In the genomic region with DNA sequence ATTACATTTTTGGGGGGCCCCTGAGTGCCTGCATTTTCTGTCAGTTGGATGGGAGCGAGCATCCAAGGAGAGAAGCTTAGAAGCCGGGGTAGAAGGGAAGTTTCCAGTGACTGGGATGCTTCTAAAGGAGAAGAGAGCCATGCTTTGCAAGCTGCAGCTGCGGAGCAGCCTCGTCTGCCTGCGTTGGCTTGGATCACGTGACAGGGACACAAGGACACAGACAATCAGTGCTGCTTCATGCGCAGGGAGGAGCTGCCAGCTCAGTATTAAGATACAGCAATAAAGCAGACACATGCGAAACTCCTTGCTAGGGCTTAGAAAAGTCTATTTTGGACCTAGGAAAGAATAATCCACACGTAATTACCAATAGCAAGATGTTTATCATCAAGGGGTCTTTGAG, we compare ENCODE assay signal across 10 mouse cellular contexts.
A peak's percentile ranks its signal among the peaks of the same experiment; 100 is the strongest.
DNase-seq lines count a peak whose midpoint lies in the region; ATAC-seq and TF ChIP-seq lines count a peak whose summit lies in the region.
"Had no signal": no experiment of that assay in that cellular context is flagged by ENCODE, and none has a peak within 500 bp of the region (broad histone marks: within the 10 kb centered on the region; RNA-seq: fewer than 3 reads in every experiment).

No protein-coding gene starts in this region.

- ATAC-seq in embryonic facial prominence, embryonic 14.5 days (ENCODE audit: low read depth) = no peak
- no peak for ATAC-seq in intestine, embryonic 15.5 days

- H3K36me3 ChIP-seq in embryonic facial prominence, embryonic 14.5 days (ENCODE audit: control insufficient read depth, insufficient read depth, low read length) = no peaks in the 10 kb centered on the region
- H3K36me3 ChIP-seq in intestine, embryonic 15.5 days = no peaks in the 10 kb centered on the region

- no peak for TF ChIP-seq POLR2A in cerebellum, adult 2 months (IDR thresholded peaks at IDR 0.05; ENCODE audit: borderline replicate concordance, insufficient read depth, low read length)

- H3K4me3 ChIP-seq in embryonic facial prominence, embryonic 14.5 days (ENCODE audit: low read depth, low read length) = no peak overlapping the region
- H3K4me3 ChIP-seq in intestine, embryonic 15.5 days (replicated peaks) = no peak overlapping the region
- H3K4me3 ChIP-seq in cerebellum, adult 2 months (replicated peaks; ENCODE audit: insufficient read depth, low read depth, low read length) = no peak overlapping the region
- H3K4me3 ChIP-seq: left cerebral cortex, adult 2 months had no signal

- H3K27ac ChIP-seq in embryonic facial prominence, embryonic 14.5 days (replicated peaks; ENCODE audit: low read depth, low read length) = no peak overlapping the region
- no peak overlapping the region for H3K27ac ChIP-seq in intestine, embryonic 15.5 days
- no peak overlapping the region for H3K27ac ChIP-seq in cerebellum, adult 2 months (ENCODE audit: insufficient read depth, low read length)
- H3K27ac ChIP-seq: left cerebral cortex, adult 2 months had no signal

- H3K9me3 ChIP-seq in embryonic facial prominence, embryonic 14.5 days (ENCODE audit: control insufficient read depth, low read length) = no peaks in the 10 kb centered on the region
- H3K9me3 ChIP-seq in intestine, embryonic 15.5 days = no peaks in the 10 kb centered on the region

- DNase-seq in adrenal gland, postnatal 36 days = peak; percentile 44 to 51
- DNase-seq in embryonic facial prominence, embryonic 14.5 days (ENCODE audit: low spot score) = peak; percentile 24
- DNase-seq in layer of hippocampus, adult 8-10 months (ENCODE audit: low spot score in 2 of 2) = peak; percentile 58 to 63
- DNase-seq in retina, embryonic 14.5 days (ENCODE audit: low spot score) = peak; percentile 16
- DNase-seq in cerebellum, adult 2 months = no peak
- DNase-seq in cerebellum, postnatal 36 days = no peak
- DNase-seq: cerebellum, adult 11 months; lung, postnatal 10 days had no signal

- no peaks in the 10 kb centered on the region for H3K4me1 ChIP-seq in embryonic facial prominence, embryonic 14.5 days (ENCODE audit: control insufficient read depth, insufficient read depth, low read length)
- H3K4me1 ChIP-seq in intestine, embryonic 15.5 days (replicated peaks) = no peaks in the 10 kb centered on the region
- 0 out of 2 replicates have a peak, but pooled peaks cover 3% of the 10 kb centered on the region for H3K4me1 ChIP-seq in cerebellum, adult 2 months (ENCODE audit: control insufficient read depth, insufficient read depth, low read length)

- 46% methylated on average over 9 of the region's 9 CpGs for WGBS in embryonic facial prominence, embryonic 14.5 days
- 61% methylated on average over 9 of the region's 9 CpGs for WGBS in intestine, embryonic 15.5 days
- 35% methylated on average over 9 of the region's 9 CpGs for WGBS in cerebellum, adult 2 months

- no peaks in the 10 kb centered on the region for H3K27me3 ChIP-seq in embryonic facial prominence, embryonic 14.5 days (replicated peaks; ENCODE audit: control insufficient read depth, insufficient read depth, low read length)
- H3K27me3 ChIP-seq in intestine, embryonic 15.5 days (replicated peaks) = 0 out of 2 replicates have a peak, but pooled peaks cover 3% of the 10 kb centered on the region
- no peaks in the 10 kb centered on the region for H3K27me3 ChIP-seq in cerebellum, adult 2 months (ENCODE audit: control insufficient read depth, insufficient read depth, low read length)

- no peak overlapping the region for H3K9ac ChIP-seq in embryonic facial prominence, embryonic 14.5 days (ENCODE audit: low read depth, low read length)
- no peak overlapping the region for H3K9ac ChIP-seq in intestine, embryonic 15.5 days

- no peak for TF ChIP-seq CTCF in cerebellum, adult 2 months (IDR thresholded peaks at IDR 0.05; ENCODE audit: borderline replicate concordance, insufficient read depth, low read depth, low read length)

- no peak overlapping the region for H3K4me2 ChIP-seq in embryonic facial prominence, embryonic 14.5 days (ENCODE audit: low read depth, low read length)
- H3K4me2 ChIP-seq in intestine, embryonic 15.5 days (replicated peaks) = no peak overlapping the region

Comparison
In these comparisons a context has a peak if more than half of its experiments do, and no peak if none do; other contexts are left out.
1. DNase-seq: peak in adrenal gland, postnatal 36 days (2 of 2), embryonic facial prominence, embryonic 14.5 days (single experiment), layer of hippocampus, adult 8-10 months (2 of 2) and retina, embryonic 14.5 days (single experiment); none in cerebellum, adult 2 months (0 of 2) and cerebellum, postnatal 36 days (0 of 2).